Mouse (Mus musculus) small intestine, adult 2 months (tissue): ENCODE measurements around the gene Col4a2.

Experiments
- CTCF ChIP-seq: fragments of 200-500 bp; IDR thresholded peaks from 2 replicates; pipeline ENCODE4 v1.5.1; 2012; ENCODE audit warnings: low read depth, mild to moderate bottlenecking, control low read depth, inconsistent platforms, low read length, moderate library complexity, mixed read lengths; ENCODE audit not compliant: insufficient replicate concordance, insufficient read length; ENCODE audit errors: extremely low read depth
- POLR2A ChIP-seq: fragments of 200-500 bp; IDR thresholded peaks from 2 replicates; pipeline ENCODE4 v1.6.1; 2012; ENCODE audit warnings: low read depth, mild to moderate bottlenecking, control low read depth, inconsistent platforms, low read length, moderate library complexity

- TF ChIP-seq POLR2A = no peak
- TF ChIP-seq CTCF = no peak
These were observed 45.4 kb downstream of the Col4a2 start for GRCm38 (mm10) chr8:11357921-11358436.
